Mouse (Mus musculus) frontal cortex, adult 2 months (tissue): ENCODE measurements at regions not wholly inside any gene's neighbourhood (a gene's known extent, or its start where the extent isn't known, plus 50 kb on each side); places are given as distances from the start of the nearest gene placed in this dataset.

Experiments
- DNase-seq, 2 experiments: peaks; one replicate each; pipeline ENCODE4 v3.0.0; 2022; ENCODE audit warnings: low spot score in 1 of 2; ENCODE audit errors: extremely low spot score in 1 of 2

GRCm38 (mm10) chr10:98629248-98629647 lies 285.0 kb upstream of the Atp2b1 start:
- no peak for DNase-seq

GRCm38 (mm10) chr10:98637759-98638611 lies 276.2 kb upstream of the Atp2b1 start:
- no peak for DNase-seq

GRCm38 (mm10) chr10:98645681-98646122 lies 268.5 kb upstream of the Atp2b1 start:
- no peak for DNase-seq

GRCm38 (mm10) chr10:98646311-98646999 lies 267.8 kb upstream of the Atp2b1 start:
- peak in 1 of 2 experiments; percentile 27 for DNase-seq

GRCm38 (mm10) chr10:98648710-98649245 lies 265.4 kb upstream of the Atp2b1 start:
- peak in 1 of 2 experiments; percentile 52 for DNase-seq

GRCm38 (mm10) chr10:98650533-98650932 lies 263.7 kb upstream of the Atp2b1 start:
- no peak for DNase-seq

- DNase-seq = no peak
Observed at GRCm38 (mm10) chr10:98651127-98651526, 263.1 kb upstream of the Atp2b1 start.

GRCm38 (mm10) chr10:98651599-98651998 lies 262.6 kb upstream of the Atp2b1 start:
- DNase-seq = no peak

GRCm38 (mm10) chr10:98652084-98652483 lies 262.1 kb upstream of the Atp2b1 start:
- DNase-seq = no peak

GRCm38 (mm10) chr10:98660747-98661146 lies 253.5 kb upstream of the Atp2b1 start:
- DNase-seq = no peak

GRCm38 (mm10) chr10:98665936-98666505 lies 248.2 kb upstream of the Atp2b1 start:
- DNase-seq = no peak

GRCm38 (mm10) chr10:98667728-98668127 lies 246.5 kb upstream of the Atp2b1 start:
- DNase-seq = no peak

GRCm38 (mm10) chr10:98674131-98674530 lies 240.1 kb upstream of the Atp2b1 start:
- DNase-seq = no peak

GRCm38 (mm10) chr10:98676907-98677306 lies 237.3 kb upstream of the Atp2b1 start:
- DNase-seq = no peak

- DNase-seq = no peak
Observed at GRCm38 (mm10) chr10:98678234-98678633, 236.0 kb upstream of the Atp2b1 start.

- no peak for DNase-seq
Observed at GRCm38 (mm10) chr10:98682436-98682835, 231.8 kb upstream of the Atp2b1 start.

GRCm38 (mm10) chr10:98684195-98684594 lies 230.0 kb upstream of the Atp2b1 start:
- no peak for DNase-seq

GRCm38 (mm10) chr10:98684707-98685106 lies 229.5 kb upstream of the Atp2b1 start:
- no peak for DNase-seq

- DNase-seq = no peak
Observed at GRCm38 (mm10) chr10:98685739-98686138, 228.5 kb upstream of the Atp2b1 start.

GRCm38 (mm10) chr10:98686370-98686769 lies 227.8 kb upstream of the Atp2b1 start:
- DNase-seq = no peak

GRCm38 (mm10) chr10:98691816-98692215 lies 222.4 kb upstream of the Atp2b1 start:
- DNase-seq = no peak
